Mouse (Mus musculus) neural tube, embryonic 14.5 days (tissue): Measurements from ENCODE around the gene Kcnab3. TPM values are rescaled to one million over a fixed set of nuclear protein-coding genes. Genes with fewer than 3 reads are reported as not detected.

ENCODE experiments used
- polyA plus RNA-seq: library from polyadenylated mRNA; unstranded; fragments of >200 nt; fragmentation: Nextera tagmentation; extraction: Ambion mirVana; gene quantifications from 2 replicates; pipeline ENCODE4 v1.2.1, GENCODE M21; 2014

Kcnab3 gene
- polyA plus RNA-seq, 1 experiment from 2014 or later: 5.7 TPM

Other genes with a start within 250 kb of the Kcnab3 start
- 337 and 385 TPM in 2 replicates for gene Vamp2, start 237.8 kb upstream of the Kcnab3 start, polyA plus RNA-seq
- gene Per1, start 231.0 kb upstream of the Kcnab3 start, polyA plus RNA-seq: 6.5 and 9.4 TPM in 2 replicates
- gene Hes7, start 205.9 kb upstream of the Kcnab3 start, polyA plus RNA-seq: 0.43 and 0.52 TPM in 2 replicates
- gene 9130213A22Rik, start 203.7 kb upstream of the Kcnab3 start, polyA plus RNA-seq: 0.33 and 0.48 TPM in 2 replicates
- 2.2 and 5.0 TPM in 2 replicates for gene Aloxe3, start 200.4 kb upstream of the Kcnab3 start, polyA plus RNA-seq
- 0.43 and 0.67 TPM in 2 replicates for gene Alox12b, start 169.3 kb upstream of the Kcnab3 start, polyA plus RNA-seq
- 0.24 and 0.43 TPM in 2 replicates for gene Alox8, start 128.4 kb upstream of the Kcnab3 start, polyA plus RNA-seq
- 0.35 and 0.62 TPM in 2 replicates for gene Gucy2e, start 89.2 kb upstream of the Kcnab3 start, polyA plus RNA-seq
- gene Cntrob, start 2.5 kb upstream of the Kcnab3 start, polyA plus RNA-seq: 10.3 and 15.7 TPM in 2 replicates
- 191 and 200 TPM in 2 replicates for gene Trappc1, start 2.3 kb upstream of the Kcnab3 start, polyA plus RNA-seq
- 213 and 260 TPM in 2 replicates for gene Rnf227, start 14.2 kb downstream of the Kcnab3 start, polyA plus RNA-seq
- gene Chd3, start 43.1 kb downstream of the Kcnab3 start, polyA plus RNA-seq: 86.0 and 89.6 TPM in 2 replicates
- 112 and 132 TPM in 2 replicates for gene Naa38, start 69.2 kb downstream of the Kcnab3 start, polyA plus RNA-seq
- 21.3 and 29.9 TPM in 2 replicates for gene Cyb5d1, start 69.4 kb downstream of the Kcnab3 start, polyA plus RNA-seq
- gene Tmem88, start 72.0 kb downstream of the Kcnab3 start, polyA plus RNA-seq: 2.3 and 5.3 TPM in 2 replicates
- 36.1 and 37.5 TPM in 2 replicates for gene Kdm6b, start 87.4 kb downstream of the Kcnab3 start, polyA plus RNA-seq
- 5.7 and 6.9 TPM in 2 replicates for gene Dnah2, start 222.9 kb downstream of the Kcnab3 start, polyA plus RNA-seq
- gene Efnb3, start 233.9 kb downstream of the Kcnab3 start, polyA plus RNA-seq: 23.2 and 35.6 TPM in 2 replicates